Mouse (Mus musculus): ENCODE data around the gene Aloxe3. TPM values are rescaled to one million over a fixed set of nuclear protein-coding genes. Genes with fewer than 3 reads are reported as not detected.
A peak's percentile ranks its signal among the peaks of the same experiment; 100 is the strongest.

The Aloxe3 gene
- polyA plus RNA-seq, 1 experiment from 2014 or later = 20.2 TPM

DNA sequence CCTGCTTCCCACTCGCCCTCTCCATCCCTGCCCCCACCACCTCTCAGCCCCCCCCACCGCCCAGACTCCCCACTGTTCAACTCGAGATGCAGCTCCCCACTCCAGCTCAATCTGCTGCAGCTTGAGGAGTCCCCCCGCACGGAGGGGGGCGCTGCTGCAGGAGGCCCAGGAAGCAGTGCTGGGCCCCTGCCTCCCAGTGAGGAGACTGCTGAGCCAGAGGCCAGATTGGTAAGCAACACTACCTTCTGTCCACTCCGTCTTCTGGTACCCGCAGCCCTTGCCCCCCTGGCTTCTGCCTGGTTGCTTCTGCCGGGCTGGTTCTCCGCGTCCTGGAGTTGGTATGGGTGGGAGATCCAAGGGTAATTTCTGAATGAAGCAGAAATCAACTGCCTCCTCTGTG, 18.9 kb upstream of the Aloxe3 start:
- DNase-seq (ENCODE audit: low spot score) = no peak
- H3K27me3 ChIP-seq (ENCODE audit: control insufficient read depth, insufficient read depth, low read length) = no peaks in the 10 kb centered on the region
- WGBS = 86% methylated on average over 11 of the region's 11 CpGs
- no peak overlapping the region for H3K4me3 ChIP-seq (ENCODE audit: low read depth, low read length)
- ATAC-seq (ENCODE audit: low FRiP score, low TSS enrichment) = no peak
- TF ChIP-seq CTCF (IDR thresholded peaks at IDR 0.05; ENCODE audit: low read depth) (no peak), EP300 (optimal IDR thresholded peaks at IDR 0.05) (no peak)
- H3K9ac ChIP-seq (ENCODE audit: low read length) = no peak overlapping the region
- H3K27ac ChIP-seq (replicated peaks) = no peak overlapping the region
- no peak overlapping the region for H3K4me2 ChIP-seq (replicated peaks; ENCODE audit: low read depth)
- no peaks in the 10 kb centered on the region for H3K9me3 ChIP-seq (ENCODE audit: control insufficient read depth, low read length)
- H3K4me1 ChIP-seq (replicated peaks; ENCODE audit: control insufficient read depth, insufficient read depth) = no peaks in the 10 kb centered on the region
- peaks cover 76% of the 10 kb centered on the region for H3K36me3 ChIP-seq (ENCODE audit: control insufficient read depth, insufficient read depth, low read length)

DNA sequence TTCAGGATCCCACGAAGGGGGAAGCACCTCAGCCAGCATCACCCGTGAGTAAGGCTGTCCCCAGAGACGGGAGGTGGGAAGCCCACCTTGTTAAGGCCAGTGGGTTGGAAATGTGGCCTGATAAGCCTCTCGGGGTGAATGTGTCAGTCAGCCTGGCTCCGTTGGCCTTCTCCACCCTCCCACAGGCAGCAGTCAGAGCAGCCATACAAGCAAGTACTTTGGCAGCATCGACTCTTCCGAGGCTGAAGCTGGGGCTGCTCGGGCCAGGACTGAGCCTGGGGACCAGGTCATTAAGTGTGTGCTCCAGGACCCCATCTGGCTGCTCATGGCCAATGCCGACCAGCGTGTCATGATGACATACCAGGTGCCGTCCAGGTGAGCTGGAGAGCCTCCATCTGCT, 18.0 kb upstream of the Aloxe3 start:
- no peaks in the 10 kb centered on the region for H3K4me1 ChIP-seq (replicated peaks; ENCODE audit: control insufficient read depth, insufficient read depth)

DNA sequence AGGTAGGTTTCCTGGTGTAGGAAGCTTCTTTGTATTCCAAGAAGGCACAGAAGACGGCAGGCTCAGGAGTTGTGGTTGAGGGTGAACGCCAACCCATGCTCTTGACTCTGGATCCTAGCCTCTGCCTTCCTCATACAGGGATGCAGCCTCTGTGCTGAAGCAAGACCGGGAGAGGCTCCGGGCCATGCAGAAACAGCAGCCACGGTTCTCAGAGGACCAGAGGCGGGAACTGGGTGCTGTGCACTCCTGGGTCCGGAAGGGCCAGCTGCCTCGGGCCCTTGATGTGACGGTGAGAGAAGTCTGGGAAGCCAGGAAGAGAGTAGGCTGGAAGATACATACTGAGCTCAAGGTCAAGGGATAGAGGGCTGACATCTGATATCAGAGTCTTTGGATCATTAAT, 17.5 kb upstream of the Aloxe3 start:
- 92% methylated on average over 9 of the region's 9 CpGs for WGBS
- peaks cover 62% of the 10 kb centered on the region for H3K36me3 ChIP-seq (ENCODE audit: control insufficient read depth, insufficient read depth, low read length)
- ATAC-seq (ENCODE audit: low FRiP score, low TSS enrichment) = no peak

More for the DNA sequence above, 18.0 kb upstream of the Aloxe3 start:
- Histone ChIP-seq H3K4me3 (ENCODE audit: low read depth, low read length) (no peak overlapping the region), H3K27ac (replicated peaks) (no peak overlapping the region), H3K9me3 (ENCODE audit: control insufficient read depth, low read length) (no peaks in the 10 kb centered on the region), H3K9ac (ENCODE audit: low read length) (no peak overlapping the region), H3K27me3 (ENCODE audit: control insufficient read depth, insufficient read depth, low read length) (no peaks in the 10 kb centered on the region), H3K4me2 (replicated peaks; ENCODE audit: low read depth) (no peak overlapping the region), H3K36me3 (ENCODE audit: control insufficient read depth, insufficient read depth, low read length) (peaks cover 68% of the 10 kb centered on the region)
- WGBS = 90% methylated on average over 11 of the region's 11 CpGs
- ATAC-seq (ENCODE audit: low FRiP score, low TSS enrichment) (no peak), DNase-seq (ENCODE audit: low spot score) (no peak)
- no peak for TF ChIP-seq CTCF (IDR thresholded peaks at IDR 0.05; ENCODE audit: low read depth)
- no peak for TF ChIP-seq EP300 (optimal IDR thresholded peaks at IDR 0.05)

DNA sequence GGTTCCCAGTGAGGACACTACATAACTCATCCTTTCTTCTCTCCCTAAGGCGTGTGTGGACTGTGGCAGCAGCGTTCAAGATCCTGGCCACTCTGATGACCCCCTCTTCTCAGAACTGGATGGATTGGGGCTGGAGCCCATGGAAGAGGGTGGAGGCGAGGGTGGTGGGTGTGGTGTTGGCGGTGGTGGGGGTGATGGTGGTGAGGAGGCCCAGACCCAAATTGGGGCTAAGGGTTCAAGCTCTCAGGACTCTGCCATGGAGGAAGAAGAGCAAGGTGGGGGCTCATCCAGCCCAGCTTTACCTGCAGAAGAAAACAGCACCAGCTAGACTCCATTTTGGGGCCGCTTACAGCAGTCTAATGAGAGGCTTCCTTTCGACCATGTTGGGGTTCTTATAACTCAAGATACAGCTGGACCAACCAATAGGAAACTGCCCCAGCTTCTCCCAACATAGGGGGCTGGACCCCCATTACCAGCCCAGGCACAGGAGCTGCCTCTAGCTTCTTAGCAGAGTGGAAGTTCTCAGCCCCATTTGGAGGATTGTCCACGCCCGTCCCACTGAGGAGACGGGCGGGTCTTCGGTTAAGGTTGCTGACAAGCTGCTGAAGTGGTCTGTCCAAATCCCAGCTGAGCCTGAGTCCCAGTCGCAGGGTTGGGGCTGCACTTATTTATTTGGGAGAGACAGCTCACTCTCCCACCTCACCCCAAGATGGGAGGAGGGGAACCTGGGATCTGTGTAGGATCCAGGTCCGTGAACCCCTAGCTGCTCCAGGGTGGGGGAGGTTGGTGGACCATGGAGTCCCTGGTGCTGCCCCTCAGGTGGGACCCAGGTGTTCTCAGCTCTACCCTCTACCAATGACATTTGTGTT, 16.4 kb upstream of the Aloxe3 start:
- no peak overlapping the region for H3K9ac ChIP-seq (ENCODE audit: low read length)

More for the DNA sequence above, 17.5 kb upstream of the Aloxe3 start:
- TF ChIP-seq CTCF (IDR thresholded peaks at IDR 0.05; ENCODE audit: low read depth) = no peak
- no peak for TF ChIP-seq EP300 (optimal IDR thresholded peaks at IDR 0.05)
- H3K4me1 ChIP-seq (replicated peaks; ENCODE audit: control insufficient read depth, insufficient read depth) = no peaks in the 10 kb centered on the region
- no peak overlapping the region for H3K9ac ChIP-seq (ENCODE audit: low read length)
- no peaks in the 10 kb centered on the region for H3K9me3 ChIP-seq (ENCODE audit: control insufficient read depth, low read length)
- no peak overlapping the region for H3K4me3 ChIP-seq (ENCODE audit: low read depth, low read length)
- H3K27ac ChIP-seq (replicated peaks) = no peak overlapping the region
- no peaks in the 10 kb centered on the region for H3K27me3 ChIP-seq (ENCODE audit: control insufficient read depth, insufficient read depth, low read length)
- no peak overlapping the region for H3K4me2 ChIP-seq (replicated peaks; ENCODE audit: low read depth)
- no peak for DNase-seq (ENCODE audit: low spot score)

DNA sequence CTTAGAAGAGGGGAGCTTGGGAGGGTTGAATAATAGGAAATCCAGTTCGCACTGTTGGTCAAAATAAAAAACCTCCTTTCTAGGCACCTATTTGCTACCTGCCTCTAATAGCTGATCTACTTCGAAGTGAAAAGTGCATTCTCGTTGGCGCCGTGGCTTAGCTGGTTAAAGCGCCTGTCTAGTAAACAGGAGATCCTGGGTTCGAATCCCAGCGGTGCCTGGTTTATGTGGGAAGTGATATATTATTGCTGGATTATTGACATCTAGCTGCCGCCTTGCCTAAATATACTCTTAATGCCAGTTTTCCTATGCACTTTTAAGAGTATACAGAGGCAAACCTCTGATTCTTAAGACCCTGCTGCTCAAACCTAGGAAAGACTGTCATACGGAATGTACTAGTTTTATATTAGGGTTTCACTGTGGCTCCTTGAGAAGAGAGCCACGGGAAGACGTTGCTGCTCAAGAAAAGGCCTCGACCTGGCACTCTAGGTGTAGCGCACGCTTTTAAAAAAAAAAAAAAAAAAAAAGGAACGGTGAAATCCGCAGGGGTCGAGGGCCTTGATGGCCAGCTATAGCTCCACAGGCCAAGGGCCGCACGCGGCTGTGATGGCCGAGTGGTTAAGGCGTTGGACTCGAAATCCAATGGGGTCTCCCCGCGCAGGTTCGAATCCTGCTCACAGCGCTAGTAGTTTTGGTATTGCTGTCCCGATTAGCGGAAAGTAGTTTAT, 15.2 kb upstream of the Aloxe3 start:
- Histone ChIP-seq H3K27ac (replicated peaks) (no peak overlapping the region), H3K36me3 (ENCODE audit: control insufficient read depth, insufficient read depth, low read length) (peaks cover 40% of the 10 kb centered on the region), H3K9ac (ENCODE audit: low read length) (peak overlapping the region; percentile 19; the same call in 1 of the 2 replicates), H3K9me3 (ENCODE audit: control insufficient read depth, low read length) (no peaks in the 10 kb centered on the region), H3K4me2 (replicated peaks; ENCODE audit: low read depth) (peak overlapping the region; percentile 50), H3K4me1 (replicated peaks; ENCODE audit: control insufficient read depth, insufficient read depth) (no peaks in the 10 kb centered on the region), H3K4me3 (ENCODE audit: low read depth, low read length) (peak overlapping the region; percentile 29), H3K27me3 (ENCODE audit: control insufficient read depth, insufficient read depth, low read length) (no peaks in the 10 kb centered on the region)
- ATAC-seq (ENCODE audit: low FRiP score, low TSS enrichment) (peak; percentile 49; the same call in 1 of the 2 replicates), DNase-seq (ENCODE audit: low spot score) (peak; percentile 92)
- WGBS = 2% methylated on average over 30 of the region's 30 CpGs
- TF ChIP-seq EP300 (optimal IDR thresholded peaks at IDR 0.05) (peak; percentile 84), CTCF (IDR thresholded peaks at IDR 0.05; ENCODE audit: low read depth) (no peak)

More for the DNA sequence above, 16.4 kb upstream of the Aloxe3 start:
- Histone ChIP-seq H3K4me1 (replicated peaks; ENCODE audit: control insufficient read depth, insufficient read depth) (no peaks in the 10 kb centered on the region), H3K9me3 (ENCODE audit: control insufficient read depth, low read length) (no peaks in the 10 kb centered on the region), H3K36me3 (ENCODE audit: control insufficient read depth, insufficient read depth, low read length) (peaks cover 52% of the 10 kb centered on the region), H3K27ac (replicated peaks) (no peak overlapping the region), H3K4me3 (ENCODE audit: low read depth, low read length) (no peak overlapping the region), H3K4me2 (replicated peaks; ENCODE audit: low read depth) (no peak overlapping the region), H3K27me3 (ENCODE audit: control insufficient read depth, insufficient read depth, low read length) (no peaks in the 10 kb centered on the region)
- WGBS = 81% methylated on average over 13 of the region's 13 CpGs
- DNase-seq (ENCODE audit: low spot score) (no peak), ATAC-seq (ENCODE audit: low FRiP score, low TSS enrichment) (peak; percentile 12; the same call in 1 of the 2 replicates)
- no peak for TF ChIP-seq EP300 (optimal IDR thresholded peaks at IDR 0.05)
- TF ChIP-seq CTCF (IDR thresholded peaks at IDR 0.05; ENCODE audit: low read depth) = no peak
